Mouse (Mus musculus) midbrain, embryonic 12.5 days (tissue): ENCODE data around the gene Clstn1. TPM values are rescaled to one million over a fixed set of nuclear protein-coding genes. Genes with fewer than 3 reads are reported as not detected.

Source experiments
- ATAC-seq: fragments of 200-750 bp; cut with Nextera tagmentation; 2 replicates; pipeline ENCODE4 v1.8.0; 2017; ENCODE audit warnings: low read depth, moderate TSS enrichment, moderate library complexity; ENCODE audit not compliant: low FRiP score
- H3K27ac ChIP-seq: fragments of 300-500 bp; sonication (generic); replicated peaks from 2 replicates; pipeline ENCODE4 v1.5.1; 2016; ENCODE audit warnings: mild to moderate bottlenecking
- H3K27me3 ChIP-seq: fragments of 300-500 bp; sonication (generic); 2 replicates; pipeline ENCODE4 v1.6.1; 2016; ENCODE audit warnings: mild to moderate bottlenecking
- H3K36me3 ChIP-seq: fragments of 300-500 bp; sonication (generic); 2 replicates; pipeline ENCODE4 v1.6.1; 2016
- H3K4me1 ChIP-seq: fragments of 300-500 bp; sonication (generic); 2 replicates; pipeline ENCODE4 v1.6.1; 2016
- H3K4me2 ChIP-seq: fragments of 300-500 bp; sonication (generic); replicated peaks from 2 replicates; pipeline ENCODE4 v1.6.1; 2016; ENCODE audit warnings: mild to moderate bottlenecking, moderate library complexity
- H3K4me3 ChIP-seq: fragments of 300-500 bp; sonication (generic); 2 replicates; pipeline ENCODE4 v1.5.1; 2016; ENCODE audit warnings: mild to moderate bottlenecking
- H3K9ac ChIP-seq: fragments of 300-500 bp; sonication (generic); replicated peaks from 2 replicates; pipeline ENCODE4 v1.6.1; 2016; ENCODE audit warnings: mild to moderate bottlenecking, moderate library complexity
- H3K9me3 ChIP-seq: fragments of 300-500 bp; sonication (generic); 2 replicates; pipeline ENCODE4 v1.6.1; 2016; ENCODE audit warnings: mild to moderate bottlenecking
- WGBS: fragments of 180-500 bp; shearing (Covaris S2); methylation state at CpG from one replicate; pipeline ENCODE4 v1.1.7; 2016; 5-methylcytosine and 5-hydroxymethylcytosine counted together
- polyA plus RNA-seq: library from polyadenylated mRNA; unstranded; fragments of >200 nt; fragmentation: Nextera tagmentation; extraction: Ambion mirVana; gene quantifications from 2 replicates; pipeline ENCODE4 v1.2.1, GENCODE M21; 2016

Clstn1 gene
- polyA plus RNA-seq, 1 experiment from 2014 or later = 84.4 TPM

GRCm38 (mm10) chr4:149569781-149570497 is 16.3 kb upstream of the Clstn1 start:
- Histone ChIP-seq H3K27ac (no peak overlapping the region), H3K9me3 (no peaks in the 10 kb centered on the region), H3K4me3 (no peak overlapping the region), H3K4me2 (no peak overlapping the region), H3K27me3 (0 out of 2 replicates have a peak, but pooled peaks cover 7% of the 10 kb centered on the region), H3K36me3 (no peaks in the 10 kb centered on the region), H3K9ac (no peak overlapping the region), H3K4me1 (peaks cover 29% of the 10 kb centered on the region)
- 85% methylated on average over 6 of the region's 6 CpGs for WGBS
- no peak for ATAC-seq

GRCm38 (mm10) chr4:149570498-149570863 is 15.8 kb upstream of the Clstn1 start:
- no peaks in the 10 kb centered on the region for H3K9me3 ChIP-seq
- H3K4me1 ChIP-seq = peaks cover 24% of the 10 kb centered on the region
- H3K9ac ChIP-seq = no peak overlapping the region
- no peak overlapping the region for H3K27ac ChIP-seq
- H3K36me3 ChIP-seq = no peaks in the 10 kb centered on the region
- no peak overlapping the region for H3K4me2 ChIP-seq
- 0 out of 2 replicates have a peak, but pooled peaks cover 7% of the 10 kb centered on the region for H3K27me3 ChIP-seq
- WGBS = 77% methylated on average over 4 of the region's 4 CpGs
- ATAC-seq = no peak
- H3K4me3 ChIP-seq = no peak overlapping the region

DNA sequence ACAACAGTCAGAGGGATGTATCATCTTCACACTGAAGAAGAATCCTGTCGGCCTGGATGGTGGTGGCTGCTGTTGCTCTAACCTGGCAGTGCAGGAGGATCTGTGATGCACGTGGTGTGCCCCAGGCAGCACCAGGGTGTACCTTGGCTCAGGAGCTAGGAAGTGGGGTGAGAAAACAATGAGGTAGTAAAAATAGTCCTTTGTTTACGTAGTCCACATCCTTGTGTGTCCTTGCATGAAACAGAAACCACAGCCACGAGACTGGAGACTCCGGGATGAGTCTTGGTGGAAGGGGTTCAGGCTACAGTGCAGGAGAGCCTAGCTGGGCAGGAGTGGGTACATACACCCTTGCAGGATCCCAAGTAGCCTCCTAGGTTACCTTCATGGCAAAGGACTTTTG is 15.1 kb upstream of the Clstn1 start:
- WGBS = 78% methylated on average over 5 of the region's 5 CpGs
- Histone ChIP-seq H3K27ac (no peak overlapping the region), H3K36me3 (no peaks in the 10 kb centered on the region), H3K4me3 (no peak overlapping the region), H3K4me1 (peaks cover 20% of the 10 kb centered on the region), H3K27me3 (0 out of 2 replicates have a peak, but pooled peaks cover 7% of the 10 kb centered on the region), H3K4me2 (no peak overlapping the region), H3K9me3 (no peaks in the 10 kb centered on the region), H3K9ac (no peak overlapping the region)
- no peak for ATAC-seq

- no peak overlapping the region for H3K4me2 ChIP-seq
- H3K9me3 ChIP-seq = no peaks in the 10 kb centered on the region
- no peak for ATAC-seq
- H3K4me3 ChIP-seq = no peak overlapping the region
- no peak overlapping the region for H3K27ac ChIP-seq
- H3K9ac ChIP-seq = no peak overlapping the region
- H3K4me1 ChIP-seq = peaks cover 24% of the 10 kb centered on the region
- 58% methylated on average over 8 of the region's 8 CpGs for WGBS
- no peaks in the 10 kb centered on the region for H3K36me3 ChIP-seq
- 0 out of 2 replicates have a peak, but pooled peaks cover 7% of the 10 kb centered on the region for H3K27me3 ChIP-seq
Observed at GRCm38 (mm10) chr4:149571651-149572149, 14.6 kb upstream of the Clstn1 start.

- H3K27me3 ChIP-seq = 0 out of 2 replicates have a peak, but pooled peaks cover 11% of the 10 kb centered on the region
- no peak overlapping the region for H3K4me2 ChIP-seq
- ATAC-seq = no peak
- 22% methylated on average over 5 of the region's 9 CpGs for WGBS
- H3K9me3 ChIP-seq = no peaks in the 10 kb centered on the region
- no peak overlapping the region for H3K27ac ChIP-seq
- no peaks in the 10 kb centered on the region for H3K36me3 ChIP-seq
- 0 out of 2 replicates have a peak overlapping the region, but pooled peaks have one; percentile 21 for H3K9ac ChIP-seq
- peaks cover 28% of the 10 kb centered on the region for H3K4me1 ChIP-seq
- H3K4me3 ChIP-seq = no peak overlapping the region
Observed at GRCm38 (mm10) chr4:149572446-149572845, 13.8 kb upstream of the Clstn1 start.

- Histone ChIP-seq H3K9ac (no peak overlapping the region), H3K4me1 (peaks cover 28% of the 10 kb centered on the region), H3K4me3 (no peak overlapping the region), H3K36me3 (no peaks in the 10 kb centered on the region), H3K27me3 (0 out of 2 replicates have a peak, but pooled peaks cover 12% of the 10 kb centered on the region), H3K4me2 (no peak overlapping the region), H3K27ac (no peak overlapping the region), H3K9me3 (no peaks in the 10 kb centered on the region)
- WGBS = 48% methylated on average over 8 of the region's 8 CpGs
- ATAC-seq = no peak
Observed at GRCm38 (mm10) chr4:149572851-149573250, 13.4 kb upstream of the Clstn1 start.

GRCm38 (mm10) chr4:149574391-149574821 is 11.9 kb upstream of the Clstn1 start:
- 0 out of 2 replicates have a peak, but pooled peaks cover 12% of the 10 kb centered on the region for H3K27me3 ChIP-seq
- peaks cover 36% of the 10 kb centered on the region for H3K4me1 ChIP-seq
- H3K4me2 ChIP-seq = no peak overlapping the region
- no peak overlapping the region for H3K9ac ChIP-seq
- no peak overlapping the region for H3K27ac ChIP-seq
- no peak overlapping the region for H3K4me3 ChIP-seq
- H3K9me3 ChIP-seq = no peaks in the 10 kb centered on the region
- 72% methylated on average over 14 of the region's 14 CpGs for WGBS
- no peak for ATAC-seq
- no peaks in the 10 kb centered on the region for H3K36me3 ChIP-seq

GRCm38 (mm10) chr4:149576061-149576460 is 10.2 kb upstream of the Clstn1 start:
- no peak for ATAC-seq
- 0 out of 2 replicates have a peak overlapping the region, but pooled peaks have one; percentile 60 for H3K27ac ChIP-seq
- WGBS = 81% methylated on average over 9 of the region's 9 CpGs

GRCm38 (mm10) chr4:149576993-149577548 is 9.2 kb upstream of the Clstn1 start:
- Histone ChIP-seq H3K27me3 (0 out of 2 replicates have a peak, but pooled peaks cover 12% of the 10 kb centered on the region), H3K9ac (0 out of 2 replicates have a peak overlapping the region, but pooled peaks have one; percentile 15), H3K27ac (peak overlapping the region; percentile 60), H3K9me3 (no peaks in the 10 kb centered on the region), H3K36me3 (no peaks in the 10 kb centered on the region), H3K4me2 (no peak overlapping the region), H3K4me3 (no peak overlapping the region), H3K4me1 (peaks cover 36% of the 10 kb centered on the region)
- WGBS = 18% methylated on average over 4 of the region's 4 CpGs
- peak; percentile 20; the same call in 1 of the 2 replicates for ATAC-seq

More at GRCm38 (mm10) chr4:149576061-149576460, 10.2 kb upstream of the Clstn1 start:
- Histone ChIP-seq H3K9me3 (no peaks in the 10 kb centered on the region), H3K36me3 (no peaks in the 10 kb centered on the region), H3K4me2 (no peak overlapping the region), H3K4me1 (peaks cover 36% of the 10 kb centered on the region), H3K9ac (no peak overlapping the region; the same call in 1 of the 2 replicates), H3K27me3 (0 out of 2 replicates have a peak, but pooled peaks cover 12% of the 10 kb centered on the region), H3K4me3 (no peak overlapping the region)

GRCm38 (mm10) chr4:149578085-149578681 is 8.1 kb upstream of the Clstn1 start:
- no peak overlapping the region for H3K4me2 ChIP-seq
- H3K27me3 ChIP-seq = peaks cover 11% of the 10 kb centered on the region; the same call in 1 of the 2 replicates
- no peak for ATAC-seq
- no peak overlapping the region for H3K9ac ChIP-seq
- H3K9me3 ChIP-seq = no peaks in the 10 kb centered on the region
- H3K4me1 ChIP-seq = peaks cover 31% of the 10 kb centered on the region
- no peak overlapping the region for H3K4me3 ChIP-seq
- WGBS = 80% methylated on average over 13 of the region's 13 CpGs
- H3K36me3 ChIP-seq = no peaks in the 10 kb centered on the region
- no peak overlapping the region for H3K27ac ChIP-seq

- Histone ChIP-seq H3K4me3 (no peak overlapping the region), H3K9ac (0 out of 2 replicates have a peak overlapping the region, but pooled peaks have one; percentile 1), H3K36me3 (no peaks in the 10 kb centered on the region), H3K27me3 (peaks cover 9% of the 10 kb centered on the region; the same call in 1 of the 2 replicates), H3K27ac (0 out of 2 replicates have a peak overlapping the region, but pooled peaks have one; percentile 17), H3K4me2 (no peak overlapping the region), H3K4me1 (peaks cover 31% of the 10 kb centered on the region), H3K9me3 (no peaks in the 10 kb centered on the region)
- WGBS = 38% methylated on average over 7 of the region's 7 CpGs
- ATAC-seq = peak; percentile 31; the same call in 1 of the 2 replicates
Observed at GRCm38 (mm10) chr4:149578831-149579230, 7.4 kb upstream of the Clstn1 start.
